Mouse (Mus musculus) olfactory bulb, adult 2 months (tissue): Measurements from ENCODE around the gene Fam129b. TPM values are rescaled to one million over a fixed set of nuclear protein-coding genes. Genes with fewer than 3 reads are reported as not detected.

Experiments
- H3K27ac ChIP-seq: fragments of 200-500 bp; 2 replicates; pipeline ENCODE4 v1.5.1; 2012; ENCODE audit warnings: low read depth, low read length; ENCODE audit not compliant: insufficient read depth
- H3K4me1 ChIP-seq: fragments of 200-500 bp; 2 replicates; pipeline ENCODE4 v1.6.1; 2012; ENCODE audit warnings: low read length; ENCODE audit not compliant: control insufficient read depth, insufficient read depth
- H3K4me3 ChIP-seq: fragments of 200-500 bp; 2 replicates; pipeline ENCODE4 v1.5.1; 2012; ENCODE audit warnings: mild to moderate bottlenecking, low read depth, low read length, moderate library complexity; ENCODE audit not compliant: insufficient read depth
- CTCF ChIP-seq: fragments of 200-500 bp; IDR thresholded peaks from 2 replicates; pipeline ENCODE4 v1.5.1; 2012; ENCODE audit warnings: low read depth, mild to moderate bottlenecking, low read length, moderate library complexity; ENCODE audit not compliant: insufficient read depth
- POLR2A ChIP-seq: fragments of 200-500 bp; IDR thresholded peaks from 2 replicates; pipeline ENCODE4 v1.6.1; 2012; ENCODE audit warnings: mild to moderate bottlenecking, low read depth, low read length, moderate library complexity; ENCODE audit not compliant: insufficient read depth
- WGBS: fragments of 180-500 bp; shearing (Covaris S2); methylation state at CpG from one replicate; pipeline ENCODE4 v1.1.7; 2018; 5-methylcytosine and 5-hydroxymethylcytosine counted together
- polyA plus RNA-seq: library from polyadenylated mRNA; stranded (reverse); fragments of >200 nt; gene quantifications from 2 replicates; pipeline ENCODE4 v1.2.4, GENCODE M21; 2012; ENCODE audit warnings: low replicate concordance; ENCODE audit not compliant: missing spikeins, insufficient read depth, insufficient read length

The Fam129b gene
- polyA plus RNA-seq, result not detected in 2 replicates

GRCm38 (mm10) chr2:32875675-32876489 lies at the start of gene Fam129b:
Fam129b (plus strand) TSS chr2:32876114.
- TF ChIP-seq CTCF, result no peak
- peak; percentile 48; the same call in 1 of the 2 replicates for TF ChIP-seq POLR2A
- WGBS, result under 1% methylated on average over 67 of the region's 68 CpGs
- Histone ChIP-seq H3K27ac (peak within 1 kb of the TSS; percentile 78), H3K4me3 (peak within 1 kb of the TSS; percentile 76), H3K4me1 (peaks cover 48% of the 10 kb centered on the region)

DNA sequence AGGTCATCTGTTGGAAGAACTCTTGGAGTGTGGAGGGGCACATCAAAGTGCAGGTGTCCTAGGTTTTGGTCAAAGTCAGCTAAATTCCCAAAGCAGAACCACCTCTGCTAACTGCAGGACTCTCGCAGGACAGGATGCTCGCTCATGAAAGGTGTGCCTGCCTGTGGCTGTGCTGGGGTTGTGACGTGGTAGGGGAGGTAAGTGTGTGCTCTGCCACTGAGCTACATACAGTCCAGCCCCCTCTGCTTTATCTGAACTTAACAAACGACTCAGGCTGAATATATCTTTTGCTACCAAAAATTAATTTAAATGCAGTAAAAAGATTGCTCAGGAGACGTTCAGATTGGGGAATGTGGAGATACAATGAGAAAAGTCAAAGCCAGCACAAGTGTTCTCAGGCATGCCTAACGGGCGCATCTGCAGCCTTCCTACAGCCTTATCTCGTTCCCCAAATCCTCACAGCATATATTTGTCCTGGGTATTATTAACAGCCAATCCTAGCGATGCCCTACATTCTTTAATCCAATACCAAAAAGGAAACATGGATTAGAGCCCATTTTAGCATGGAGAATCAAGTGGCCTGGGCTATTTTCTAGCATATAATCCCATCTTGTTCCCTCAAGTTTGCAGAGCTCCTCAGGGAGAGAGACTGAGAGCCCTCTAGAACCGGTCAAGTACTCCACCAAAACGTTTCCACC lies 46.8 kb upstream of the Fam129b start:
- Histone ChIP-seq H3K4me1 (peaks cover 29% of the 10 kb centered on the region), H3K27ac (no peak overlapping the region; the same call in 1 of the 2 replicates), H3K4me3 (no peak overlapping the region)
- WGBS, result 42% methylated on average over 11 of the region's 11 CpGs
- TF ChIP-seq POLR2A, result no peak
- no peak for TF ChIP-seq CTCF

GRCm38 (mm10) chr2:32834496-32834895 lies 41.4 kb upstream of the Fam129b start:
- TF ChIP-seq CTCF, result no peak
- TF ChIP-seq POLR2A, result no peak
- 35% methylated on average over 7 of the region's 7 CpGs for WGBS
- Histone ChIP-seq H3K4me1 (peaks cover 45% of the 10 kb centered on the region), H3K27ac (no peak overlapping the region), H3K4me3 (no peak overlapping the region)

GRCm38 (mm10) chr2:32835588-32835987 lies 40.3 kb upstream of the Fam129b start:
- H3K4me3 ChIP-seq, result no peak overlapping the region
- TF ChIP-seq CTCF (no peak), POLR2A (no peak)
- H3K4me1 ChIP-seq, result peaks cover 48% of the 10 kb centered on the region
- H3K27ac ChIP-seq, result no peak overlapping the region

- TF ChIP-seq CTCF (no peak), POLR2A (no peak)
- peaks cover 48% of the 10 kb centered on the region for H3K4me1 ChIP-seq
- 54% methylated on average over 9 of the region's 9 CpGs for WGBS
- peak overlapping the region; percentile 84 for H3K27ac ChIP-seq
- H3K4me3 ChIP-seq, result no peak overlapping the region
These were observed 37.6 kb upstream of the Fam129b start for GRCm38 (mm10) chr2:32838147-32838884.

- Histone ChIP-seq H3K4me1 (peaks cover 52% of the 10 kb centered on the region), H3K27ac (peak overlapping the region; percentile 98), H3K4me3 (peak overlapping the region; percentile 17; the same call in 1 of the 2 replicates)
- TF ChIP-seq POLR2A, result no peak
- no peak for TF ChIP-seq CTCF
- WGBS, result 34% methylated on average over 2 of the region's 2 CpGs
These were observed 36.7 kb upstream of the Fam129b start for GRCm38 (mm10) chr2:32839261-32839660.

GRCm38 (mm10) chr2:32841099-32841498 lies 34.8 kb upstream of the Fam129b start:
- 40% methylated on average over 5 of the region's 5 CpGs for WGBS
- H3K4me3 ChIP-seq, result no peak overlapping the region
- H3K27ac ChIP-seq, result peak overlapping the region; percentile 60; the same call in 1 of the 2 replicates
- TF ChIP-seq POLR2A, result no peak
- no peak for TF ChIP-seq CTCF
- peaks cover 43% of the 10 kb centered on the region for H3K4me1 ChIP-seq

- 41% methylated on average over 4 of the region's 4 CpGs for WGBS
- TF ChIP-seq POLR2A (no peak), CTCF (no peak)
- Histone ChIP-seq H3K27ac (no peak overlapping the region), H3K4me1 (peaks cover 36% of the 10 kb centered on the region), H3K4me3 (no peak overlapping the region)
These were observed 33.4 kb upstream of the Fam129b start for GRCm38 (mm10) chr2:32842558-32842957.

GRCm38 (mm10) chr2:32845572-32846100 lies 30.3 kb upstream of the Fam129b start:
- TF ChIP-seq POLR2A (no peak), CTCF (no peak)
- Histone ChIP-seq H3K4me3 (peak overlapping the region; percentile 98), H3K27ac (peak overlapping the region; percentile 44; the same call in 1 of the 2 replicates)

More at GRCm38 (mm10) chr2:32845572-32846100, 30.3 kb upstream of the Fam129b start:
- WGBS, result 2% methylated on average over 12 of the region's 12 CpGs
- peaks cover 8% of the 10 kb centered on the region for H3K4me1 ChIP-seq
